Mouse (Mus musculus) liver, adult 2 months (tissue): Measurements from ENCODE around the gene Greb1.

Experiments
- CTCF ChIP-seq: fragments of 200-500 bp; IDR thresholded peaks from 2 replicates; pipeline ENCODE4 v1.5.1; 2011; ENCODE audit warnings: low read depth, low read length, control low read depth
- POLR2A ChIP-seq: fragments of 200-500 bp; IDR thresholded peaks from 2 replicates; pipeline ENCODE4 v1.6.1; 2011; ENCODE audit warnings: low read length, control low read depth; ENCODE audit not compliant: insufficient read depth; ENCODE audit errors: extremely low read depth

DNA sequence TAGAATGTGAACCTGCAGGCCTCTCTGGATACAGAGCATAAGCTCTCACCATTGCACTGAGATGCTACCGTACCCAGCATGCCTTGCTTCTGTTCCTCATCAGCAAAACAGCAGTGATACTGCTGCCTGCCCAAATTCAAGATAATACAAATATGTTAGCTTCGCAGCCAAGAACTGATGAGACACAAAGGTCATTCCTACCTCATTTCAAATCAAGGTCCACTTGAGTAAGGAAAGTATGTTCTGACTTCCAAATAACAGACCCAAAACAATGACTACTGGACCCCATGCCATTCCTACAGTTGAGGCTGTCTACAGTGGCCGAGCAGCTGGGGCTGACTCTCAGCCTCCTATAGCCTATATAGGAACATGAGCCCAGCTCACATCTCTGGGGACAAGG, 66.0 kb downstream of the Greb1 start:
- TF ChIP-seq POLR2A (no peak), CTCF (no peak)
